Mouse (Mus musculus) embryonic fibroblast, embryonic 13.5 days (primary cell): ENCODE results near the gene Ccdc97. TPM values are rescaled to one million over a fixed set of nuclear protein-coding genes. Genes with fewer than 3 reads are reported as not detected.

Experiments
- H3K27ac ChIP-seq: 2 replicates; pipeline ENCODE4 v1.5.1; 2012; ENCODE audit warnings: low read length, control low read depth, inconsistent platforms; ENCODE audit not compliant: insufficient read depth
- H3K4me1 ChIP-seq: 2 replicates; pipeline ENCODE4 v1.6.1; 2011; ENCODE audit warnings: low read length; ENCODE audit not compliant: control insufficient read depth, insufficient read depth
- H3K4me3 ChIP-seq: 2 replicates; pipeline ENCODE4 v1.5.1; 2011; ENCODE audit warnings: mild to moderate bottlenecking, control low read depth, low read length; ENCODE audit not compliant: insufficient read depth
- CTCF ChIP-seq: IDR thresholded peaks from 2 replicates; pipeline ENCODE4 v1.5.1; 2011; ENCODE audit warnings: mild to moderate bottlenecking, control low read depth, low read length, moderate library complexity, borderline replicate concordance; ENCODE audit not compliant: insufficient read depth
- POLR2A ChIP-seq: IDR thresholded peaks from 2 replicates; pipeline ENCODE4 v1.6.1; 2011; ENCODE audit warnings: low read depth, mild to moderate bottlenecking, control low read depth, low read length, moderate library complexity
- polyA plus RNA-seq: library from polyadenylated mRNA; stranded (reverse); fragments of >200 nt; gene quantifications from 2 replicates; pipeline ENCODE4 v1.2.4, GENCODE M21; 2011; ENCODE audit warnings: low read depth; ENCODE audit not compliant: missing spikeins, insufficient read length

Ccdc97 gene
- polyA plus RNA-seq, 1 experiment, result 32.0 TPM

GRCm38 (mm10) chr7:25720760-25721159, 1.9 kb upstream of the Ccdc97 start:
- no peak overlapping the region for H3K4me3 ChIP-seq
- no peak for TF ChIP-seq CTCF
- no peak for TF ChIP-seq POLR2A
- H3K4me1 ChIP-seq, result no peaks in the 10 kb centered on the region; the same call in 1 of the 2 replicates
- H3K27ac ChIP-seq, result no peak overlapping the region

- Histone ChIP-seq H3K4me3 (no peak overlapping the region), H3K27ac (no peak overlapping the region), H3K4me1 (no peaks in the 10 kb centered on the region; the same call in 1 of the 2 replicates)
- TF ChIP-seq CTCF (peak; percentile 95; the same call in 1 of the 2 replicates), POLR2A (no peak)
Measured at GRCm38 (mm10) chr7:25719761-25720610, 1.1 kb upstream of the Ccdc97 start.

GRCm38 (mm10) chr7:25717478-25717877, 1.4 kb downstream of the Ccdc97 start:
- TF ChIP-seq POLR2A (no peak), CTCF (no peak)
- H3K4me3 ChIP-seq, result no peak overlapping the region

GRCm38 (mm10) chr7:25715731-25716271, 3.1 kb downstream of the Ccdc97 start:
- H3K27ac ChIP-seq, result no peak overlapping the region
- H3K4me1 ChIP-seq, result peaks cover 6% of the 10 kb centered on the region
- no peak overlapping the region for H3K4me3 ChIP-seq
- TF ChIP-seq POLR2A (no peak), CTCF (no peak)

More at GRCm38 (mm10) chr7:25717478-25717877, 1.4 kb downstream of the Ccdc97 start:
- no peak overlapping the region for H3K27ac ChIP-seq
- H3K4me1 ChIP-seq, result no peaks in the 10 kb centered on the region; the same call in 1 of the 2 replicates

- H3K4me1 ChIP-seq, result peaks cover 11% of the 10 kb centered on the region
- H3K27ac ChIP-seq, result no peak overlapping the region
- TF ChIP-seq CTCF (no peak), POLR2A (no peak)
- H3K4me3 ChIP-seq, result no peak overlapping the region
Measured at GRCm38 (mm10) chr7:25714581-25714980, 4.3 kb downstream of the Ccdc97 start.

GRCm38 (mm10) chr7:25712801-25713200, 6.1 kb downstream of the Ccdc97 start:
- H3K4me1 ChIP-seq, result peaks cover 11% of the 10 kb centered on the region
- no peak overlapping the region for H3K4me3 ChIP-seq
- TF ChIP-seq CTCF, result no peak
- no peak for TF ChIP-seq POLR2A
- H3K27ac ChIP-seq, result no peak overlapping the region

GRCm38 (mm10) chr7:25711731-25712197, 7.1 kb downstream of the Ccdc97 start:
- Histone ChIP-seq H3K27ac (peak overlapping the region; percentile 48), H3K4me3 (no peak overlapping the region), H3K4me1 (peaks cover 17% of the 10 kb centered on the region)
- no peak for TF ChIP-seq POLR2A
- no peak for TF ChIP-seq CTCF

- peaks cover 17% of the 10 kb centered on the region for H3K4me1 ChIP-seq
- H3K27ac ChIP-seq, result peak overlapping the region; percentile 48
- no peak overlapping the region for H3K4me3 ChIP-seq
- TF ChIP-seq POLR2A (0 out of 2 replicates have a peak, but pooled peaks have one; percentile 25), CTCF (no peak)
Measured at GRCm38 (mm10) chr7:25711165-25711564, 7.7 kb downstream of the Ccdc97 start.

- H3K4me1 ChIP-seq, result peaks cover 17% of the 10 kb centered on the region
Measured at GRCm38 (mm10) chr7:25710519-25711130, 8.3 kb downstream of the Ccdc97 start.

More at GRCm38 (mm10) chr7:25710519-25711130, 8.3 kb downstream of the Ccdc97 start:
- Histone ChIP-seq H3K4me3 (no peak overlapping the region), H3K27ac (peak overlapping the region; percentile 48)
- TF ChIP-seq POLR2A (no peak; the same call in 1 of the 2 replicates), CTCF (no peak)
